Mouse (Mus musculus) Patski (cell line): ENCODE results near the gene Sidt1. TPM values are rescaled to one million over a fixed set of nuclear protein-coding genes. Genes with fewer than 3 reads are reported as not detected.

Experiments
- ATAC-seq: fragments of 100-300 bp; one replicate; pipeline ENCODE4 v1.8.0; 2021
- CTCF ChIA-PET: fragments of 350-600 bp; sonication (Branson Sonifier 250); formaldehyde crosslinking; loops from one replicate; lab custom pipeline; 2022; ENCODE audit warnings: inconsistent platforms; lab: Charles Lee
- POLR2A ChIA-PET: fragments of 350-600 bp; sonication (Branson Sonifier 250); formaldehyde crosslinking; loops from one replicate; lab custom pipeline; 2022; ENCODE audit warnings: antibody characterized with exemption, inconsistent platforms; lab: Charles Lee
- DNase-seq: peaks from one replicate; pipeline ENCODE4 v3.0.0-alpha.2; 2011; ENCODE audit warnings: low read depth, low spot score
- H3K27me3 ChIP-seq: fragments of 371-371 bp; one replicate; pipeline ENCODE4 v1.5.1; 2021
- CTCF ChIP-seq: fragments of 100-300 bp; IDR thresholded peaks from one replicate; pipeline ENCODE4 v1.5.1; 2021
- in situ Hi-C: fragments of 300-500 bp; cut with MboI; formaldehyde crosslinking; loops from 3 replicates; pipeline ENCODE4 v1.11.1; 2018; ENCODE audit warnings: low pct_unique_long_range_greater_than_20kb, mixed read lengths
- polyA plus RNA-seq: library from polyadenylated mRNA; unstranded; gene quantifications from one replicate; pipeline ENCODE4 v1.2.3, GENCODE M21; 2021

The Sidt1 gene
- polyA plus RNA-seq, result not detected

GRCm38 (mm10) chr16:44332861-44333284, at the start of gene Sidt1:
Gene Sidt1 (minus strand): TSS chr16:44333196.
- ATAC-seq, result no peak
- CTCF ChIA-PET, result no interaction called here
- peaks cover 27% of the 10 kb centered on the region for H3K27me3 ChIP-seq
- no peak for TF ChIP-seq CTCF
- POLR2A ChIA-PET, result no interaction called here
- DNase-seq, result no peak
- in situ Hi-C loops, result no loop called here

GRCm38 (mm10) chr16:44381578-44381977, 48.6 kb upstream of the Sidt1 start:
- no peak for TF ChIP-seq CTCF
- DNase-seq (no peak), ATAC-seq (no peak)
- ChIA-PET CTCF (no interaction called here), POLR2A (no interaction called here)
- in situ Hi-C loops, result no loop called here
- no peaks in the 10 kb centered on the region for H3K27me3 ChIP-seq

- no peak for TF ChIP-seq CTCF
- in situ Hi-C loops, result no loop called here
- no peak for ATAC-seq
- ChIA-PET POLR2A (no interaction called here), CTCF (interaction anchor here (1.2 kb wide), 1 partner anchor 18 kb away, joined by 3 read pairs; no protein-coding TSS in a partner anchor)
- DNase-seq, result no peak
- H3K27me3 ChIP-seq, result no peaks in the 10 kb centered on the region
These were observed 47.0 kb upstream of the Sidt1 start for GRCm38 (mm10) chr16:44380006-44380405.

GRCm38 (mm10) chr16:44375459-44375858, 42.5 kb upstream of the Sidt1 start:
- CTCF ChIA-PET, result interaction anchor here (1.0 kb wide), 1 partner anchor 133 kb away, joined by 3 read pairs; no protein-coding TSS in a partner anchor
- in situ Hi-C loops, result no loop called here
- H3K27me3 ChIP-seq, result no peaks in the 10 kb centered on the region
- POLR2A ChIA-PET, result no interaction called here
- ATAC-seq, result no peak
- no peak for TF ChIP-seq CTCF
- DNase-seq, result no peak

GRCm38 (mm10) chr16:44365522-44365921, 32.5 kb upstream of the Sidt1 start:
- CTCF ChIA-PET, result interaction anchor here (0.9 kb wide), 1 partner anchor 123 kb away, joined by 4 read pairs; no protein-coding TSS in a partner anchor
- in situ Hi-C loops, result no loop called here
- no peak for ATAC-seq
- no peak for DNase-seq
- POLR2A ChIA-PET, result no interaction called here
- H3K27me3 ChIP-seq, result no peaks in the 10 kb centered on the region
- no peak for TF ChIP-seq CTCF

- ChIA-PET CTCF (interaction anchor here (0.6 to 2.3 kb wide), 7 partner anchors 11 to 252 kb away, joined by 3 to 7 read pairs (median 3); partner anchors contain the start of gene Usf3), POLR2A (no interaction called here)
- in situ Hi-C loops, result no loop called here
- no peak for ATAC-seq
- TF ChIP-seq CTCF, result peak; percentile 66
- no peak for DNase-seq
- H3K27me3 ChIP-seq, result no peaks in the 10 kb centered on the region
These were observed 29.2 kb upstream of the Sidt1 start for GRCm38 (mm10) chr16:44361921-44362890.

- CTCF ChIA-PET, result no interaction called here
- POLR2A ChIA-PET, result no interaction called here
- no peak for TF ChIP-seq CTCF
- ATAC-seq (no peak), DNase-seq (no peak)
- in situ Hi-C loops, result no loop called here
- H3K27me3 ChIP-seq, result no peaks in the 10 kb centered on the region
These were observed 24.7 kb upstream of the Sidt1 start for GRCm38 (mm10) chr16:44357571-44358268.

GRCm38 (mm10) chr16:44356291-44356690, 23.3 kb upstream of the Sidt1 start:
- ChIA-PET CTCF (no interaction called here), POLR2A (no interaction called here)
- no peak for ATAC-seq
- no peak for TF ChIP-seq CTCF
- no peak for DNase-seq
- H3K27me3 ChIP-seq, result no peaks in the 10 kb centered on the region
- in situ Hi-C loops, result no loop called here

GRCm38 (mm10) chr16:44349801-44350397, 16.9 kb upstream of the Sidt1 start:
- POLR2A ChIA-PET, result no interaction called here
- CTCF ChIA-PET, result interaction anchor here (1.7 kb wide), 1 partner anchor 10 kb away, joined by 5 read pairs; no protein-coding TSS in a partner anchor
- DNase-seq (no peak), ATAC-seq (no peak)
- in situ Hi-C loops, result loop anchor here (5.0 kb wide), 1 partner anchor 103 kb away; no protein-coding TSS in a partner anchor
- H3K27me3 ChIP-seq, result no peaks in the 10 kb centered on the region
- TF ChIP-seq CTCF, result no peak
